Mouse (Mus musculus) activated CD4-positive, CD25-positive, alpha-beta regulatory T cell, adult 4 months (primary cell): ENCODE measurements around the gene Gm20661. TPM values are rescaled to one million over a fixed set of nuclear protein-coding genes. Genes with fewer than 3 reads are reported as not detected.

Experiments used
- ATAC-seq: one replicate; pipeline ENCODE4 v1.8.0; 2017
- polyA plus RNA-seq, 2 experiments: library from polyadenylated mRNA; unstranded; fragments of 100-300 nt; shearing (Covaris generic); gene quantifications; one replicate each; pipeline ENCODE4 v1.2.1; 2017

Gene Gm20661
- polyA plus RNA-seq = not detected

DNA sequence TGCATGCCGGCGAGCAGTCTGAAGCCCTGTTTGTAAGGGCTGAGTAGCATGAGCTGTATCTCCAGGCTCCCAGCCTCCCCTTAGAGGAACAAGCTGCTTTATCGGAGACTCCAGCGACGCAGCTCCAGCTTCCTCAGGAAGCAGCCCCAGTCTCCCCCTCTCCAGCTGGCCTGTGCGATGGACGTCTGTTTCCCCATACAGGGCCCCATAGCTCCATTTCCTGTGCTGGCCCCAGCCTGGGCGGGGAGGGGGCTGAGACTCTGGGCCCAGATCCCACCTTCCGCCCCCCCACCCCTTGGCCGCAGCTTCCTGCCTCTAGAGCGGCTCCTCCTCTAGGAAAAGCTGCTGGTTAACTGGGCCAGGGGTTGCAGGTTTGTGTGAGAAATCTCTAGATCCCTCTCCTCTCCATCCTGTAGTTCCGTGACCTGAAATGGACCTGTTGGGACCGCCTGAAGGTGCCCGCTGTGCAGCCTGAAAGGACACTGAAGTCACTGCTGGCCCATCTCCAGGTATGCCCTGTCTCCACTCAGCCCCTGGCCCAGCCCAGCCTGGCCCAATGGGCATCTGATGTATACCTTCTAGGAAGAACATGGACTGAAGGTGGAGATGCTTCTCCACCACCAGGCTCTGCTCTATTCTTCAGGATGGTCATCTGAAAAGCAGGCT, at the start of gene Gm20661:
Gene Gm20661 (plus strand): TSS at position 378 of the 666 bp plus-strand sequence.
- no peak for ATAC-seq

DNA sequence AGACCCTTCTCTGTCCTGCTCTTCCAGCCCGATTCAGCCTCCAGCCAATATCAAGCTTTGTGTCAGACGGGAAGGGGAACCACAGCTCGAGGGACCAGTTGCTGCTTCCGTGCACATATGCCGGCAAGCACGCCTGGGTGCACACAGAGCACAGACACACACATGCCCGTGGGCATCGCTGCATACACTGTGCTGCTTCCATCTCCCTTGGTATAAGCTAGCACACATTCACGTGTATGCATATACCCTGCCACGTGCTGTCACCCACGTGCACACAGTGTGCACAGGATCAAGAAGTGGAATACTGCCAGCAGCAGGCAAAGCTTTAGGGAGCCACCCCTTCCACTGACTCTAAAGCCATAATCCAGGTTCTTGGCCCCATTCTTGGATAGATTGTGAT, 48.7 kb upstream of the Gm20661 start:
- ATAC-seq = no peak

DNA sequence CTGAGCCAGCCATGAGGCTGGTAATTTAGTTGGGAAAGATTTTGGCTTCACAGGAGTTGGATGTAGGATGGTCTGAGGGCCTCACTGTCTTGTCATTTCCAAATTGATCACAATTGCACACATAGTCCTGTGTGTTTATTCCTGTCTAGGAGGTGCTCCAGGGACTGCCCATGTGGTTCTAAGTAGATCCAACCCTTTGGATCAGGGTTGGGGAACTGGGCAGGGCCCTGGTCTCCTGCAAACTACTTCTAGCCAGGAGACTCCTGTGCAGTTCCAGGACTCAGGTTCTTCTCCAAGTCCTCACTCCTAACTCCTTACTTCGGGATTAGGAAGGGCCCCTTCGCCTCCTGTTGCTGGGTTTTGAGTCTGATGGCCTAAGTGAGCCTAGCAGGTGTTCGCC, 47.5 kb upstream of the Gm20661 start, which contains the start of gene Camkv:
Gene Camkv (plus strand): TSS at position 301 of the 400 bp plus-strand sequence.
- no peak for ATAC-seq

DNA sequence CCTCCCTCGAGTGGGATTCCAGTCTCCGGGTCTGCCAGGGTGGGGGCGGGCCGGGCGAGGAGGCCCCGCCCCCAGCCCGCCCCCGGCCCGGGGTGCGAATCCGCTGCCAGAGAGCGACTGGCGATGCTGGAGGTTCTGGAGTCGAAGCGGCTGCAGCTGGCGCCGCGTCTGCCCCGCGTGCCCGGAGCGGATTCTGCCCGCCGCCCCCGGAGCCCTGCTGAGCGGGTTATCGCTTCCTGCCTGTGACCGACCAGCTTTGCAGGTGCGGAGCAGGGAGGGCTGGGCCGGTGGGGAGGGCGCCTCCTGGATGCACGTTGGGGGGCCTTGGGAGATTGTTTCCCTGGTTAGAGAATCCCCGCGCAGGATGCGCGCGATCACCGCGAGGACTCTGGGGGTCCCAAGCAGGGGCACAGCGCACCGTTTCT, 47.1 kb upstream of the Gm20661 start:
- ATAC-seq = no peak

DNA sequence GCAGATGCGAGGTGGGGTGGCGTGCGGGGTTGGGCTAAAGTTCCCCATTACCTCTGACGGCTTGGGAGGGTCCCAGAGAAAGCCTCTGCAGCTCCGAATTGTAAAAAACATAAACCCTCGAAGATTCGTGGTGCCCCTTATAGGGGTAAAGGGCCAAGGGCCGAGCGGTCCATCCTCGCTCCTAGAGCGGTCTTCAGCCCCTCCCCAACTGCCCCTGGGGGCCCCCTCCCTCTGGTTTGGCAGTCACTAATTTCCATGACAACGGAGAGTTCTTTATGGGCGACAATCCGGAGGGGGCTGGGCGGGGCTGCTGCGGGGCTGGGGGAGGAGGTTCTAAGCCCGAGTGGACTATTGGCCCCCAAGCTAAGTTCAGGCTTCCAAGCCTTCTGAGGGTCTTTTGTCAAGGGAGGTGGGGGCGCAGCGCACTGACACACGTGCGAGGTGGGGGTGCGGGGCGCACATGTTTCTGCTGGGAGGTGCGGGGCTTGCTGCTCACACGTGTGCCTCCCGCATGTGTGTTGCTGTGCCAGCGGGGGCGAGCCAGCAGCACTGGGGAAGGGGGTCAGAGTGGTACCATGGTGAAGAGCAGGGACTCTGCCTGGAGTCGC, 46.5 kb upstream of the Gm20661 start:
- no peak for ATAC-seq

DNA sequence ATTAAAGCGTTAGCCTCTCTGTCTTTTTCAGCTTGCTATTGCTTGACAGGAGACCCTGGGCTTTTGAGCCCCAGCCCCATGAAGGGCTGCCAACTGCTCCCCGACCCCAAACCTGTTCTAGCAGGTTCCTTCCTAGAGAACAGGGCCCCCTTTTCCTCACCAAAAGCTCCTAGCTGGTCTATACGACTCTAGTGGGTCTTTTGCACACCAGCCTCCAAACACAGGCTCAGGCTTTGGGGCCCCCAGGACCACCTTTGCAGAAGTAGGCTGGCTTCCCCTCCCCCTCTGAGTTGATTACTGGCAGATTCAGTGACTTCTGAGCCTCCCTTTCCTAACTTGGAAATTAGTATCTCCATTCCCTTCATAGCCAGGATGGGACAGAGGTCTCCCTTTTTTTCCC, 46.0 kb upstream of the Gm20661 start:
- no peak for ATAC-seq

DNA sequence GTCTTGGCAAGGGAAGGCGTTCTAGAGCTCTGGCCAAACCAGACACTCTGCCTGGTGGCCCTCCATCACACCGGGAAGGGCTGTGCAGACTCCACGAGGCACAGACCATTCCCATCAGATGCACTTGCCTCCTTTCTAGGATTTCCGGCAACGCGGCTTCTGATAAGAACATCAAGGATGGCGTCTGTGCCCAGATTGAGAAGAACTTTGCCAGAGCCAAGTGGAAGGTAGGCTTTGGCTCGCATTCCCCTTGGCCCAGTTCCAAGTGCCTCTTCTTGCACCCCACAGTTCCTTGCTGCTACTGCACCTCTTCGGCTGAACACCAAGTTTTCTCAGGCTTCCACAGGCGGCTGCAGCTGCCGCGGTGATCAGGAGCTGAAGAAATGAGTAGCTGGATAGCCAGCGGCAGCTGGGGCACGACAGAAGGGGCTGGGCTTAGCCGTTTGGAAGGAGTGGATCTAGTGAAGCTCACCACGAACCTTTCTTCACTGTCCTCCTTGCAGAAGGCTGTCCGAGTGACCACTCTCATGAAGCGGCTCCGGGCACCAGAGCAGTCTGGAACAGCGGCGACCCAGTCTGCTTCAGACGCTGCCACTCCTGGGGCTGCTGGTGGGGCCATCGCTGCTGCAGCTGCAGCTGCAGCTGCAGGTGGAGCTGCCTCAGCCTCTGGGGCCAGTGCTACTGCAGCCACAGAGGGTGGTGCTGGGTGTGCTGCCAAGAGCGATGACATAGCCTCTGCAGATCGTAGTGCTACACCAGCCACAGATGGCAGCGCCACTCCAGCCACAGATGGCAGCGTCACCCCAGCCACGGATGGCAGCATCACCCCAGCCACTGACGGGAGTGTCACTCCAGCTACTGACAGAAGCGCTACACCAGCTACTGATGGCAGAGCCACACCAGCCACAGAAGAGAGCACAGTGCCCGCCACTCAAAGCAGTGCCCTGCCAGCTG, 35.3 kb upstream of the Gm20661 start:
- ATAC-seq = no peak

DNA sequence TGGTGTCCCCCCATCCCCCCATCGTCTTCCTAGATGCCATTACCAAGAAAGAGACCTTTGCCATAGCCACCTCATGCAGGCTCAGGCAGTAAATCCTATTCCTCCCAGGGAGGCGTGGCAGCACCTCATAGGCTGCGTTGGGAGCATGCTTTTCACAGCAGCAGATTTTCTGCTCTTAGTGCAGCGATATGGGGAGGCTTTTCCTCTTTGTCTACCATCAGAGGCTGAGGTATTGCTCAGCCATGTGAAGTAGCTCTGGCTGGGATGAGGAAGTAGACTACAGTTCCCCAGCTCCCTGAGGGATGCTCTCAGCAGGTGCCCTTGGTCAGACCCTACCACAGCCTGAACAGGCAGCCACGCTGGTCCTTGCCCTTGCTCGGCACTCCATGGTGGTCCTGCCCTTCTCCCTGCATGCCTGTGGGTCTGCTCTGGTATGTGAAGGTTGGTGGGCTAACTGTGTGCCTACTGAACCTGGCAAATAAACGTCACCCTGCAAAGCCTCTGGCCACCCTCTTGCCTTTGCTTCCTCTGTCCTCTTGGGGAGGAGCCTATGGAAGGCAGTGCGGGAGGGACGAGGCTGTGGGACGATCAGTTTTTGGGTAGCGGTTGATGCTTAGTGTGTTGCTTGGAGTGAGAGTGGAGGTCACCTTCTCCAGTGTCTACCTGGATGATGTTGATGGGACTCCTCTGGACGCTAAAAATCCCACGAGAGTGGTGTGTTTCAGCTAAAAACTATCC, 33.5 kb upstream of the Gm20661 start:
- ATAC-seq = no peak

DNA sequence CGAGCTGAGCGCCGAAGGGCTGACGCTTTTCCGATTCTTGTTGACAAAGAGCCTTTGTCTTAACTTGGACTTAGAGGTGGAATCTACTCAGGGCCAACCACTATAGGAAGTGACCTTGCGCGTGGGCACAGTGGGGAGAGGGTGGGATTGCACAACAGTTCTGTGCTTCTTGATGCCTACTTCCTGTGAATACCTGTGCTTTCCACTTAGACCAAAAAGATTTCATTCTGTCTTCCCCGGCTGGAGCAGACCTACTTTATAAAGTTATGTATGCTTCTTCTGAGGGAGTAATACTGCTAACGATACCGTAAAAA, 33.0 kb upstream of the Gm20661 start, which contains the start of gene Traip:
Gene Traip (plus strand): TSS at position 215 of the 314 bp plus-strand sequence.
- no peak for ATAC-seq

DNA sequence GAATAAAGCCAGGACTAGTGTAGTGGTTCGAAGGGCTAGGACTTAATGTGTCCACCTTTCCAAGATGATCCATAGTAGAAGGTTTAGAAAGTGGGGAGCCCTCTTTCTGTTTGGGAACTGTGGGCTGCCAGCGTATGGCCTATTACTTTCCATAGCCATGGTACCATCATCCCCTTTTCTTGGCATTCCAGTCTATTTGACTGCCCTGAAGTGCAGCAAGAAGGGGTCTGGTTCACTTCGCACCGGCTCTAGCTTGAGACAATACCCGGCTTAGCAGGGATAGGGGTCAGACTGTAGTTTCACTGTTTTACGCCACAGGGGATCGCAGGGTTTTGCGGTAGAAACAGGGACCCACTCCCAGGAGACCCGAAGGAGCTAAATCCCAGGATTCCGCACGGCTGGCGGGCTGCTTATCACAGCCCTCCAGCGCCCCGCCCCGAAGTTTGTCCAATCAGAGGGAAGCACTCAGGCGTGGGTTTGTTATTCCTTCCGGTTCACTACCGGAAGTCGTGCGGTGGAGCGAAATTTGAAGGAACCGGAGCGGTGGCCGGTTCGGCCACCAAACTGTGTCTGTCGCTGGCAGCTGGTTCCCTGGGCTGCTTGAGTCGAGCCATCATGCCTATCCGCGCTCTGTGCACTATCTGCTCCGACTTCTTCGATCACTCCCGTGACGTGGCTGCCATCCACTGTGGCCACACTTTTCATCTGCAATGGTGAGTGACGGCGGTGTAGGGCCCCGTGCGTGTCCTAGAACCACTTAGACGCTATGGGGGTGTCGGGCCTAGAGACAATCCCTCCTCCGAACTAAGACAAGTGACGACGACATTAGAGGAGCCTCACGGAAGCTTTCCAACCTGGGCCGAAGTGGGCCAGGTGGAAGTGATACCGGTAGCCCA, 32.1 kb upstream of the Gm20661 start:
- peak; percentile 95 for ATAC-seq

DNA sequence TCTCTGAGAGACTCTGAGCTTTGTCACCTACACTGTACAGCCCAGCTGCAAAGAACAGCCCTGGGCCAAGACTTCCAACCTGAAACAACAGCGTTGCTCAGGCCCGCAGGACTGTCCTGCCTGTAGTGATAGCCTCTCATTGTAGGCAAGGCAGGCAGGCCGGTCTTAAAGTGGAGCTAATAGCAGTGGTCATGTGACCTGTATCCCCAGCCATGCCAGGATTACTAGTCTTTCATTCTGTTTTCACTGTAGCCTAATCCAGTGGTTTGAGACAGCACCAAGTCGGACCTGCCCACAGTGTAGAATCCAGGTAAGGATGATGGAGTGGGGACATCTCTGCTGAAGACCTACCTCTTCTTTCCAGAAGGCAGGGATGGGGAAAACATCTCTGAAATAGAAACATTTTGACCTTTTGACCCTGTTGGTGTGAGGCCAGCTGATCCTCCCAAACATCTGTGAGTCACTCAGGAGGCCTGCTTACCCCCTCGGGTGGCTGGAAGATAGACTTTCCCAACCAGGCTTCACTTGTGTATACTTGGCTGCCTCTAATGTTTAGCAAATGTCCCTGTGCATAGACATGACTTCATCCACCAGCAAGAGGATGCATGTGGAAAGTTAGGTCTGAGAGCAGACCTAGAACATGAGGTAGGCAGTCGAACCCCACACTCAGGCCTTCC, 27.1 kb upstream of the Gm20661 start:
- no peak for ATAC-seq

DNA sequence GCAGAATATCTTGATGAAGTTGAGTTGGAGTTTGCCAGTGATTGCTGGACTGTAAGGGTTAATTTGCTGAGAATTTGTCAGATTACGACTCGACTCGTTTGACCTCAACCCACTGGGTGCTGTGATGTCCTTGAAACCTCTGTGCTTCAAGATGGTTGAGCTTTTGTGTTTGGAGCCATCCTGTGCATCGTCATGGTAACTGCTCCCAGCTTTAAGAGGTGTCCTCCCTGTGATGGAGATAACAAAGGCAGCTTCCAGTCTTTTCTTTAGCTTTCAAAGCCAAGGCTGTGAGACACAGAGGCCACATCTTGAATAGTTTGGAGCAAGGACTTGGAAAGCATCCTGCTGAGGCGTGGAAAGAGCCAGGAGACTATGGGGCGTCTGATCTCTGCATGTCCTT, 25.7 kb upstream of the Gm20661 start:
- no peak for ATAC-seq

DNA sequence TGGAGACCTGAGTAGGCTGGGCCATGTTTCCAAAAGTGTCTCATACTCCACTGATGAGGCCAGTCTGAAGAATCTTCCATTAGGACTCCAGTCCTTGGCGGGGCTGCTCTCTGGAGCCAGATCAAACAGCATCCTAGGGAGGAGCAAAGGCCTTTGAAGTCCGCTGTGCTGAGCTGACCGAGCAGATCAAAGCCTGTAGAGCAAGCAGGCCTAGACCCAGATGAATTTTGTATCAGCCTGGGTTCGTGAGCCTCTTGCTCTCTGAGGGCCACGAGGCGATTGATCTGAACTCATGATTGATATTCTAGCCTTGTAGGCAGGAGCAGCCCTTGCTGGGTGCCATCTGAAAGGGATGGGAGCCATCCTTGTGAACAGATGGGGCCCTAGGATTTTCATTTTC, 23.0 kb upstream of the Gm20661 start:
- ATAC-seq = no peak

DNA sequence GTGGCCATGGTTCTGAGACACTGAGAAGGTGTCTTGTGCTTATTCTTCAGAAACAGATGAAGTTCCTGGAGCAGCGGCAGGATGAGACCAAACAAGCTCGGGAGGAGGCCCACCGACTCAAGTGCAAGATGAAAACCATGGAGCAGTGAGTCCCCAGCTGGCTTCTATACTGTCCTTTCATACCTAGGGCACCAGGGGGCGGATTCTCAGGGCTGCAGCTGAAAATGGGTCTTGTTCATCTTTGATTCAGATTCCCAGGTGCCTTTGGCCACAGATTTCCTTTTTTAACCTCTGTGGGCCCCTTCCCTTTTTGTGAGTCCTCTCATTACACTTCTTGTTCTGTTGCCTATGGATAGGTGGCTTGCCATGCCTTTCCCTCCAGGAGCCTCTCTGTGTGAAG, 21.9 kb upstream of the Gm20661 start:
- ATAC-seq = no peak

DNA sequence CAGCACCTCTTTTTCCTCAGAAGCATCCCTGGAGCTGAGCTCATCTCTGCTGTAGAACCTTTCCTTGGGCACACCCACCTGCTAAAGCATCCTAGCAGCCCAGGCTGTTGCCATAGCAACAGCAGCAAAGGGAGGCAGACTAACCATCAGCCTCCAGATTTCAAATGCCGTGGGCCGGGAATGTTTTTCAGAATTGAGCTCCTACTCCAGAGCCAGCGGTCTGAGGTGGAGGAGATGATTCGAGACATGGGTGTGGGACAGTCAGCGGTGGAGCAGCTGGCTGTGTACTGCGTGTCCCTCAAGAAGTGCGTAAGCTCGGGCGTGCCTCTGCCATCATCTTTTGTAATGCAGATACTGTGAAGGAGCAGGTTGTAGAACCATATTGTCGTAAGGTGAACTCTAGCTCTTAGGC, 21.5 kb upstream of the Gm20661 start:
- ATAC-seq = no peak

DNA sequence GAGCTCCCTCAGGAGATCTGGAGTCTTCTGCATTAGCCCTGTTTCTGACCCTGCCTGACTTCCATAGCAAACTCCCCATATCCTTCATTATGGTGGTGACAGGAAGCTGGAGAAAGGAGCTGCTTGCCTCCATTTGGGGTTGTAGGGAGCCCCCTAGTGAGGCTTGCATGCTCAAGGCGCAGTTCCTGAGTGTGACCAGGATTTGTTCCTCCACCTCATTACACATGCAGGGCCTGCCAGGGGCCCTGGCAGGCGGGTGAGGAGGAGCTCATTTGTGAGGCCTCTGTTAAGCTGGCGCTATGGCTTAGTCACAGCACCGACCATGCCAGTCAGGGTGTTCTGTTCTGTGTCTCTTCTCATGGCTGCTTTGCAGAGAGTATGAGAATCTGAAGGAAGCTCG, 21.0 kb upstream of the Gm20661 start:
- ATAC-seq = no peak

DNA sequence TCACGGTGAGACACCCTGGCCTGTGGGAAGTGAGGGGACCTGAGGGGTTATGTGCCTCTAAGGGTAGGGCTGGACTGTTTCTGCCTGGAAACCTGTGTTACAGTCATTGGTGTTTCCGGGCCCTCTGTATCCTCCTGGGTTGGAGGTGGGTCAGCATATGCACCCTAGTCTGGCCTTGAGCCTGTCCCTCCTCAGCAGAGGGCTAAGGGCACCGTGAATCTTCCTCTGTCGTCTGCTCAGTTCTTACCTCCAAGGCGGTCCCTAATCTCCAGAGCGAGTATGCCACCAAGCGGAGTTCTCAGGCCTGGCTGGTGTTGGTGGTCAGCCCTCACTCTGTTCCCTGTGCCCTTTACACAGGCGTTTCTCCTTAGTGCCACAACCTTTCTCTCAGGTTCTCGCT, 19.9 kb upstream of the Gm20661 start:
- ATAC-seq = no peak

DNA sequence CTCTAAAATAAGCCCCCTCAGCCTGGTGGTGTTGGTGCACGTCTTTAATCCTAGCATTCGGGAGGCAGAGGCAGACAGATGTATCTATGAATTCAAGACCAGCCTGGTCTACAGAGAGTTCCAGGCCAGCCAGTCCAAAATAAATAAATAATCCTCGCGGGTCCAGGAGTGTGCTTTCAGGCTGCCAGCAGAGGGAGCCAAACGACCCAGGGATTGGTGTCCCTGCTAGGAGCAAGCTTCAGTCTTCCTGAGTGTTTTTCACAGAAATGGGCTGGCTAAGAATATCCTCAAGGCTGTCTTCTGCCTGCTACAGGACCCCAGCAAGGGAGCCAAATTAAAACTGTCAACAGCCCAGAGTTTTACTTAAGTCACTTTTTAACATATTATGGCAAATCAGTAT, 19.2 kb upstream of the Gm20661 start:
- peak; percentile 57 for ATAC-seq

DNA sequence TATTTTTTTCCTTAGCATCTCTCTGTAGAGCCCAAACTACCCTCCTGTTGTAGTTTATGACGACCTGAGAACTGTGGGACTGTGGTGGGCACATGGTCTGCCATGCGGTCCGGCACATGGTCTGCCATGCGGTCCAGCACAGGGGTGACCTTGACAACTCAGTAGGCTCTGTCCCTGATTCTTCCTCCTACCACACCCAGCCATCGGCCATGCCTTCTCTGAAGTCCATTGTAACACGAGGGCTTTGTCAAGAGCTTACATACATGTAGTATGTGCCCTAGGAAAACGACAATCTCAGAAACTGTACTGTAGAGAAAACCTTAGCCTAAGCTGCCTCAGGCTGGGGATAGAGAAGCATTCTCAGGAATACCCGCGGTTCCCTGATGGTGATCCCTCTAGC, 18.2 kb upstream of the Gm20661 start:
- ATAC-seq = no peak

DNA sequence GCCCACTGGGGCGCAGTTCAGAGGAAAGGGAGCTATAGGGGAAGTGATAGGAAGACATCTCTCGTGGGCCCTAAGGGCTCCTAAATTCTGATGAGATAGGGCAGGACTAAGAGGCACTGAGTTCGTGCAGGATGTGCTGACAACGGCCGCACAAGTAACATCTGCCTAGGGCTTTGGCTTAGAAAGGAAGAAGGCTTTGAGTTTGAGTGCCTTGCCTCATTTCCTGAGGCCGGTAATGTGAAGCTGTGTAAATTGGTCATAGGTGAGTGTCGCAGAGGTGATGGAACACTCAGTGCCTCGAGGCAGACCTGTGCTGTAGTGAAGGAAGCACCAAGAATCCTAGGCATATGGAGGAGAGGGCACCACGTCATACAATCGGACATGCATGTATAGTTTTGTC, 16.2 kb upstream of the Gm20661 start:
- ATAC-seq = no peak

DNA sequence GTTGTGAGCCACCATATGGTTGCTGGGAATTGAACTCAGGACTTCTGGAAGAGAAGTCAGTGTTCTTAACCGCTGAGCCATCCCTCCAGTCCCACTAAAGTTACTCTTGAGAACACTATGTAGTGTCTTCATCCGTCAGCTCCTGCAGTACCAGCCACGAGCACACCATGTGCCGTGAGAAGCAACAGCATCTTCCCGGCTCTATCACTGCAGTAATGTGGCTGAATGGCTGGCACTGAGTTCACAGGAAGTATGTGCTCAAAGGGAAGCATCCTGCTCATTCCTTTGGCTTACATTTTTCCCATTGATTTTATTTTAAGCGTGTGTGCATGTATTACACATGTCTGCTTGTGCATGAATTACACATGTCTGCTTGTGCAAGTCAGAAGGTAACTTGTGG, 15.4 kb upstream of the Gm20661 start:
- no peak for ATAC-seq
